Mouse (Mus musculus): ENCODE data around the gene Mdga1. TPM values are rescaled to one million over a fixed set of nuclear protein-coding genes. Genes with fewer than 3 reads are reported as not detected.
"Not testable (repeated sequence)": the region's sequence is repeated elsewhere in the genome, so short reads cannot be mapped to it uniquely, and the experiment has no call there.

The Mdga1 gene
- polyA plus RNA-seq, 1 experiment from 2014 or later = 14.3 TPM

DNA sequence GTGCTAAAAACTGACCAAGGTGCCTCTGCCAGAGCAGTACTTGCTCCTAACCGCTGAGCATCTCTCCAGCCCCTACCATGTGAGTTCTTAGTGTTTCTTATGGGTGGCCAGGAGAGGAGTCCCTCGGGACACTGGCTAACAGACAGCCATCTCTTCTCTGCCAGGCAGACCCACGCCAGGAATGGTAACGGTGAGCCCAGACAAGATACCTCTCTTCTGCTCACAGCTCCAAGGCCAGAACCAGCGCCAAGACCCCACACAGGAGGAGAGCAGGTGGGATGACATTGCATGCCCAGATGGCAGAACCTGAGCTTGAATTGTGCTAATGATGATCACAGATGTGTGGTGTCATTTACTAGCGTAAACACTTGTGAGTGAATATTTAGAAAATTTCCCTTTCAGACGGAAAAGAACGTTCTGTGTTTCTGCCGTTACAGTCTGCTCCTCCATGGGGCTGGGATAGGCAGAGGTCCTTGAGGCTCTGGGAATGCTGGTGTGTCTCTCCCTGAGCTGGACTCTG lies 178.3 kb downstream of the Mdga1 start:
- Histone ChIP-seq H3K36me3 (ENCODE audit: control insufficient read depth, insufficient read depth, low read length) (no peaks in the 10 kb centered on the region), H3K4me1 (ENCODE audit: control insufficient read depth, insufficient read depth, low read length) (peaks cover 24% of the 10 kb centered on the region), H3K27ac (ENCODE audit: low read length) (no peak overlapping the region), H3K4me2 (ENCODE audit: low read length) (no peak overlapping the region), H3K9me3 (replicated peaks; ENCODE audit: control insufficient read depth, low read length, poor library complexity, severe bottlenecking) (no peaks in the 10 kb centered on the region), H3K27me3 (ENCODE audit: control insufficient read depth, insufficient read depth, low read depth, low read length) (no peaks in the 10 kb centered on the region), H3K9ac (ENCODE audit: low read depth, low read length) (no peak overlapping the region), H3K4me3 (ENCODE audit: low read depth, low read length) (no peak overlapping the region)
- no peak for ATAC-seq
- WGBS = 89% methylated on average over 9 of the region's 9 CpGs

DNA sequence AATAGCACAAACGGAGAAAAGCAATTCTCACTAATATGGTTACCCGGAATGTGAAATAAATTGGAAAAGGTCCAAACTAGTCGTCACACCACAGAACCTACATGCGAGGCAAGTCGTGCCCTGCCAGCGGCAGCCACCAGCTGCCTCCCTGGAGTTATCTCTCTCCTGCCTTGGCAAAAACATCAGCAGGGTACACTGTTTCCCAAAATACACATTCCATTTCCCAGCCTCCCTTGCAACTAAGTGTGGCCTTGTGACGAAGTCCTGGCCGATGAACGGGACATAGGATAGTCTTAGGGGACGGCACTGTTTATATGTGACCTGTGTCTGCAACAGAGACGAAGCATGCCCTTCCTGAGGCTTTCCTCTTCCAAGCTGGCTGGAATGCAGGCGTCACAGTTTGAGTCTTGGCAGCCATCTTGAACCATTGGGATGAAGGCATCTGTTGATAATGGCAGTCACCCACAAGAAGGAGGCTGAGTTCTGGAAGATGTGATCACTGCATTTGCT lies 179.6 kb downstream of the Mdga1 start:
- Histone ChIP-seq H3K4me2 (ENCODE audit: low read length) (no peak overlapping the region), H3K36me3 (ENCODE audit: control insufficient read depth, insufficient read depth, low read length) (no peaks in the 10 kb centered on the region), H3K9ac (ENCODE audit: low read depth, low read length) (no peak overlapping the region), H3K27ac (ENCODE audit: low read length) (no peak overlapping the region), H3K9me3 (replicated peaks; ENCODE audit: control insufficient read depth, low read length, poor library complexity, severe bottlenecking) (no peaks in the 10 kb centered on the region), H3K27me3 (ENCODE audit: control insufficient read depth, insufficient read depth, low read depth, low read length) (no peaks in the 10 kb centered on the region), H3K4me3 (ENCODE audit: low read depth, low read length) (no peak overlapping the region), H3K4me1 (ENCODE audit: control insufficient read depth, insufficient read depth, low read length) (peaks cover 11% of the 10 kb centered on the region)
- 82% methylated on average over 12 of the region's 12 CpGs for WGBS
- no peak for ATAC-seq

DNA sequence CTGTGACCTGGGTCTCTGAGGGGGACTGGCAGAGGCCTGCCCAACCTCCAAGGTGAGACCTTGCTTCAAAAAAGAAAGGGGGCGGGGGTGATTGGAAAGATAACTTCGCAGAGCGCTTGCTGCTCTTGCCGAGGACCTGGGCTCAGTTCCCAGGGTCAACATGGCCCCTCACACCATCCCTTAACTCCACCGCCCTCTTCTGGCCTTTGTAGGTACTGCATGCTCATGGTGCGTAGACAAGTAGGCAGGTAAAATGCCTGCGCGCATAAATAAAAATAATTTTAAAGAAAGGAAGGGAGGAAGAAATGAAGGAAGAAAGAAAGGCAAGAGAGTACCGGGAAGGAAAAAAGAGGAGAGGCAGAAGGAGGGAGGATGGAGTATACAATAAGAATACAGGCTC lies 180.2 kb downstream of the Mdga1 start:
- WGBS = 70% methylated on average over 9 of the region's 9 CpGs
- Histone ChIP-seq H3K4me1 (ENCODE audit: control insufficient read depth, insufficient read depth, low read length) (peaks cover 6% of the 10 kb centered on the region), H3K9me3 (replicated peaks; ENCODE audit: control insufficient read depth, low read length, poor library complexity, severe bottlenecking) (no peaks in the 10 kb centered on the region)

DNA sequence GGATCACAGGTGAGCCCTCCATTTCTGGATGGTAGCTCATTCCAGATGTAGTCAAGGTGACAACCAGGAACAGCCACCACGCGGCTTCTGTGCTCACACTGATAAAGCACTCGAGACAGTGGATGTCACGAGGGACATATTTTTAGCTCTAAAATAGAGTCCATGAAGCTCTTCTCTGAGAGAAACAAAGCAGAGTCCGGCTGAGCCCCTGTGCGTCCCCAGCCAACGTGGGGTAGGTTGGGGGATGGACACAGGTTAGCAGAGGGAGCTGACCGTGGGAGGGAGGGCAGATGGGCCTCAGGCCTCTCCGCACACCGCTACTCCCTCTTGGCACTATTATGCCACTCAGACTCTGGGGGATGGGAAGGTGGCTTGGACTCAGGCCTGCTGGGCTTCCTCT lies 181.3 kb downstream of the Mdga1 start:
- H3K9me3 ChIP-seq (replicated peaks; ENCODE audit: control insufficient read depth, low read length, poor library complexity, severe bottlenecking) = no peaks in the 10 kb centered on the region
- H3K4me1 ChIP-seq (ENCODE audit: control insufficient read depth, insufficient read depth, low read length) = no peaks in the 10 kb centered on the region
- no peak overlapping the region for H3K9ac ChIP-seq (ENCODE audit: low read depth, low read length)
- no peak overlapping the region for H3K27ac ChIP-seq (ENCODE audit: low read length)
- no peaks in the 10 kb centered on the region for H3K36me3 ChIP-seq (ENCODE audit: control insufficient read depth, insufficient read depth, low read length)
- WGBS = 86% methylated on average over 10 of the region's 10 CpGs
- H3K4me3 ChIP-seq (ENCODE audit: low read depth, low read length) = no peak overlapping the region
- H3K27me3 ChIP-seq (ENCODE audit: control insufficient read depth, insufficient read depth, low read depth, low read length) = no peaks in the 10 kb centered on the region
- no peak overlapping the region for H3K4me2 ChIP-seq (ENCODE audit: low read length)
- ATAC-seq = no peak

More for the DNA sequence above, 180.2 kb downstream of the Mdga1 start:
- Histone ChIP-seq H3K27ac (ENCODE audit: low read length) (no peak overlapping the region), H3K4me3 (ENCODE audit: low read depth, low read length) (no peak overlapping the region), H3K36me3 (ENCODE audit: control insufficient read depth, insufficient read depth, low read length) (no peaks in the 10 kb centered on the region), H3K27me3 (ENCODE audit: control insufficient read depth, insufficient read depth, low read depth, low read length) (no peaks in the 10 kb centered on the region), H3K4me2 (ENCODE audit: low read length) (no peak overlapping the region), H3K9ac (ENCODE audit: low read depth, low read length) (no peak overlapping the region)
- no peak for ATAC-seq

DNA sequence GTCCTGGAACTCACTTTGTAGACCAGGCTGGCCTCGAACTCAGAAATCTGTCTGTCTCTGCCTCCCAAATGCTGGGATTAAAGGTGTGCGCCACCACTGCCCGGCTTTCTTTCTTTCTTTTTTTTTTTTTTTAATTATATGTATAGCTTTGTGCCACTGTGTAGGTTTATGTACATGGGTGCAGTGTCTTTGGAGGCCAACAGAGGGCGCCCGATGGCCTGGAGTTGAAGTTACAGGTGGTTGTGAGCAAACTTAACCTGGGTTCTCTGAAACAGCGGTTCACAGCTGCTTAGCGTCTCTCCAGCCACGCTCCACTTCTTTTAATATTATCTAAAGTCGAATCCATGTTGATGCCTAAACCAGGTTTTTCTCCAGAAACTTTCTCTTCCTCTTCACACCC lies 185.1 kb downstream of the Mdga1 start:
- Histone ChIP-seq H3K9me3 (replicated peaks; ENCODE audit: control insufficient read depth, low read length, poor library complexity, severe bottlenecking) (no peaks in the 10 kb centered on the region), H3K9ac (ENCODE audit: low read depth, low read length) (no peak overlapping the region), H3K27ac (ENCODE audit: low read length) (no peak overlapping the region), H3K4me2 (ENCODE audit: low read length) (no peak overlapping the region), H3K27me3 (ENCODE audit: control insufficient read depth, insufficient read depth, low read depth, low read length) (no peaks in the 10 kb centered on the region), H3K4me1 (ENCODE audit: control insufficient read depth, insufficient read depth, low read length) (no peaks in the 10 kb centered on the region), H3K4me3 (ENCODE audit: low read depth, low read length) (no peak overlapping the region), H3K36me3 (ENCODE audit: control insufficient read depth, insufficient read depth, low read length) (no peaks in the 10 kb centered on the region)
- WGBS = 80% methylated on average over 9 of the region's 9 CpGs
- ATAC-seq = no peak

DNA sequence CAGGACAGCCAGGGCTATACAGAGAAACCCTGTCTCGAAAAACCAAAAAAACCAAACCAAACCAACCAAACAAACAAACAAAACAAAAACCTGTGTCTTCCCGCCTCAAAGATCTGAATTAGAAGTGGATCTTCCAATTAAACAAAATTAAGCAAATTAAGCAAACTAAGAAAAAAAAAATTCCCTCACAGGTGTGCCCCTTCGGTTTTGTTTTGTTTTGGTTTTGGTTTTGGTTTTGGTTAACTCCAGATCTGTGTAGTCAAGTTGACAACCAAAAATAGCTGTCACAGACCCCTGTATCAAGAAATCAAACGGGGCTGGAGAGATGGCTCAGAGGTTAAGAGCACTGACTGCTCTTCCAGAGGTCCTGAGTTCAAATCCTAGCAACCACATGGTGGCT lies 188.4 kb downstream of the Mdga1 start:
- not testable (repeated sequence) for H3K4me3 ChIP-seq (ENCODE audit: low read depth, low read length); ATAC-seq; H3K27me3 ChIP-seq (ENCODE audit: control insufficient read depth, insufficient read depth, low read depth, low read length); H3K4me1 ChIP-seq (ENCODE audit: control insufficient read depth, insufficient read depth, low read length); H3K9me3 ChIP-seq (replicated peaks; ENCODE audit: control insufficient read depth, low read length, poor library complexity, severe bottlenecking); H3K4me2 ChIP-seq (ENCODE audit: low read length); H3K36me3 ChIP-seq (ENCODE audit: control insufficient read depth, insufficient read depth, low read length); H3K9ac ChIP-seq (ENCODE audit: low read depth, low read length); H3K27ac ChIP-seq (ENCODE audit: low read length)
- 90% methylated on average over 4 of the region's 4 CpGs for WGBS

DNA sequence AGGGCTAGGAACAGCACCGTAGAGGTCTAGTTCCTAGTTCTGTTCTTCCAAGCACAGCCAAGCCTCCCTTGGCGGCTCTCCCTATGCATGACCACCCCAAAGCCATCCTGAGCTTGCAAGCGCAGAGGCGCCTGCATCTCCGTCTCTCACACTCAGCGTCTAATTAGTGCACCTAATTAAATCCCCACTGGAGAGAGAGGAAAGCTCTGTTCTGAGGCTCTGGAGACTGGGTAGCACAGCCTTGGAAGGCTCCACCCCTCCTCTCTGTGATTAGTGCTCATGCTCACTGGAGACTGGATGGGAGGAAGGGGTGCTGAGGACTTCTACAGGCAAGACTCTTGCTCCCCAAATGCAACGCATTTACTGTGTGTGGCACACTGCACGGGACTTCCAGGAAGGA lies 191.9 kb downstream of the Mdga1 start:
- no peak overlapping the region for H3K4me3 ChIP-seq (ENCODE audit: low read depth, low read length)
- no peak overlapping the region for H3K4me2 ChIP-seq (ENCODE audit: low read length)
- no peak overlapping the region for H3K27ac ChIP-seq (ENCODE audit: low read length)
- no peaks in the 10 kb centered on the region for H3K36me3 ChIP-seq (ENCODE audit: control insufficient read depth, insufficient read depth, low read length)
- H3K9me3 ChIP-seq (replicated peaks; ENCODE audit: control insufficient read depth, low read length, poor library complexity, severe bottlenecking) = no peaks in the 10 kb centered on the region
- no peaks in the 10 kb centered on the region for H3K27me3 ChIP-seq (ENCODE audit: control insufficient read depth, insufficient read depth, low read depth, low read length)
- 59% methylated on average over 8 of the region's 8 CpGs for WGBS
- 0 out of 2 replicates have a peak, but pooled peaks cover 2% of the 10 kb centered on the region for H3K4me1 ChIP-seq (ENCODE audit: control insufficient read depth, insufficient read depth, low read length)
- ATAC-seq = no peak
- H3K9ac ChIP-seq (ENCODE audit: low read depth, low read length) = no peak overlapping the region

Other genes with a start within 250 kb of the Mdga1 start
- 48.7 and 51.5 TPM in 2 replicates for gene Zfand3, start 34.6 kb upstream of the Mdga1 start, polyA plus RNA-seq (2015; fragmentation: Nextera tagmentation; extraction: Ambion mirVana)

Data from midbrain, embryonic 16.5 days (tissue).